Mouse (Mus musculus) lung, postnatal 0 days (tissue): ENCODE data around the gene Trim50. TPM values are rescaled to one million over a fixed set of nuclear protein-coding genes. Genes with fewer than 3 reads are reported as not detected.

ENCODE experiments used
- ATAC-seq: fragments of 200-750 bp; cut with Nextera tagmentation; 2 replicates; pipeline ENCODE4 v1.8.0; 2017; ENCODE audit warnings: moderate library complexity
- DNase-seq: peaks from one replicate; pipeline ENCODE4 v3.0.0-alpha.2; 2016; ENCODE audit warnings: low spot score
- H3K27ac ChIP-seq: fragments of 300-500 bp; sonication (generic); 2 replicates; pipeline ENCODE4 v1.5.1; 2014; ENCODE audit warnings: antibody characterized with exemption, mild to moderate bottlenecking, low read length, mixed read lengths
- H3K27me3 ChIP-seq: fragments of 300-500 bp; sonication (generic); replicated peaks from 2 replicates; pipeline ENCODE4 v1.6.1; 2014; ENCODE audit warnings: low read length, mixed read lengths; ENCODE audit not compliant: insufficient read depth
- H3K36me3 ChIP-seq: fragments of 300-500 bp; sonication (generic); 2 replicates; pipeline ENCODE4 v1.6.1; 2014; ENCODE audit warnings: low read length, mixed read lengths; ENCODE audit not compliant: insufficient read depth
- H3K4me1 ChIP-seq: fragments of 300-500 bp; sonication (generic); 2 replicates; pipeline ENCODE4 v1.6.1; 2014; ENCODE audit warnings: antibody characterized with exemption, low read depth, low read length, mixed read lengths; ENCODE audit not compliant: insufficient read depth
- H3K4me2 ChIP-seq: fragments of 300-500 bp; sonication (generic); replicated peaks from 2 replicates; pipeline ENCODE4 v1.6.1; 2014; ENCODE audit warnings: low read depth, mild to moderate bottlenecking, low read length, moderate library complexity, mixed read lengths
- H3K4me3 ChIP-seq: fragments of 300-500 bp; sonication (generic); 2 replicates; pipeline ENCODE4 v1.5.1; 2014; ENCODE audit warnings: low read depth, low read length
- H3K9ac ChIP-seq: fragments of 300-500 bp; sonication (generic); replicated peaks from 2 replicates; pipeline ENCODE4 v1.6.1; 2014; ENCODE audit warnings: low read depth, mild to moderate bottlenecking
- H3K9me3 ChIP-seq: fragments of 300-500 bp; sonication (generic); 2 replicates; pipeline ENCODE4 v1.6.1; 2016; ENCODE audit warnings: low read length, mixed read lengths
- CTCF ChIP-seq: IDR thresholded peaks from 2 replicates; pipeline ENCODE4 v1.5.1; 2016; ENCODE audit warnings: antibody characterized with exemption, mild to moderate bottlenecking
- EP300 ChIP-seq: IDR thresholded peaks from 2 replicates; pipeline ENCODE4 v1.6.1; 2016; ENCODE audit warnings: antibody characterized with exemption, mild to moderate bottlenecking, control low read depth
- WGBS: fragments of 180-500 bp; shearing (Covaris S2); extraction: QIAGEN DNeasy Blood & Tissue Kit; methylation state at CpG from one replicate; pipeline ENCODE4 v1.1.7; 2014; 5-methylcytosine and 5-hydroxymethylcytosine counted together
- polyA plus RNA-seq: library from polyadenylated mRNA; unstranded; fragments of >200 nt; fragmentation: Nextera tagmentation; extraction: Ambion mirVana; gene quantifications from 2 replicates; pipeline ENCODE4 v1.2.1, GENCODE M21; 2015

Trim50 gene
- polyA plus RNA-seq, 1 experiment from 2014 or later: not detected

DNA sequence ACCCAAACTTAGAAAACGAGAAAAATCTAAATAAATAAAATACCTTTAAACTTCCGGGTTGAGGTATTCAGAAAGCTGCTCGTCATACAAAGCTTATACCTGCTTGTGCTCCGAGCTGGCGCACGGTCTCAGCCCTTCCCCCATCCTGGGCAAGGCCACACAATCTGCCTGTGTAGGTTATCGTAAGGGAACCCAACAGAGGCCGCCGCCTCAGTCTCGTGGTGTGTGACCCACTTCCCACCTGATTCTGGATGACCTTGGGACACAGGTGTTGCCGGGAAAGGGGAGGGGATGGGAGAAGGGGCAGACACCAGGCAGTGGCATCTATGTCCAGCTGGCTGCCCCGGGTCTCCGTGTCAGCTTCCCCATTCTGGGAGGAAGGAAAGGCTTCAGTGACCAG, 1.5 kb upstream of the Trim50 start:
- Histone ChIP-seq H3K4me2 (no peak overlapping the region), H3K27ac (no peak overlapping the region), H3K4me3 (no peak overlapping the region), H3K9me3 (no peaks in the 10 kb centered on the region), H3K27me3 (no peaks in the 10 kb centered on the region), H3K4me1 (no peaks in the 10 kb centered on the region), H3K36me3 (no peaks in the 10 kb centered on the region), H3K9ac (no peak overlapping the region)
- TF ChIP-seq EP300 (no peak), CTCF (no peak)
- WGBS: 77% methylated on average over 13 of the region's 13 CpGs
- ATAC-seq: no peak
- no peak for DNase-seq

DNA sequence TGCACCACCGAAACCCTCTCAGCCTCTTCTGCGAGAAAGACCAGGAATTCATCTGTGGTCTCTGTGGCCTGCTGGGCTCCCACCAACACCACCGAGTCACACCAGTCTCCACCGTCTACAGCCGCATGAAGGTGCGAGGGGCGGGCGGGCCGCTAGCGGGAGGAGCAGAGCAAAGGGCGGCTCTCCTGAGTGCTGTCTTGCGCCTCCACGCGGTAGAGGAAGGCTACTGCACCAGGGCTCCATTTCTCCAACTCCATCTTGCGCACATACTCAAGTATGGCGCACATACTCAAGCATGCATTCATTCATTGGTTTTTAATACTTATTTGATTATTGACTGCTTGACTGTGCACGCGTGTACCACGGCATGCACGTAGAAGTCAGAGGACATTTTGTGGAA, 469 bp downstream of the Trim50 start:
- Histone ChIP-seq H3K27me3 (no peaks in the 10 kb centered on the region), H3K9me3 (no peaks in the 10 kb centered on the region), H3K9ac (no peak overlapping the region), H3K4me1 (no peaks in the 10 kb centered on the region), H3K4me2 (no peak overlapping the region), H3K27ac (no peak overlapping the region), H3K4me3 (no peak overlapping the region), H3K36me3 (no peaks in the 10 kb centered on the region)
- 16% methylated on average over 20 of the region's 20 CpGs for WGBS
- TF ChIP-seq EP300 (no peak), CTCF (peak; percentile 53)
- ATAC-seq: no peak
- DNase-seq: no peak

DNA sequence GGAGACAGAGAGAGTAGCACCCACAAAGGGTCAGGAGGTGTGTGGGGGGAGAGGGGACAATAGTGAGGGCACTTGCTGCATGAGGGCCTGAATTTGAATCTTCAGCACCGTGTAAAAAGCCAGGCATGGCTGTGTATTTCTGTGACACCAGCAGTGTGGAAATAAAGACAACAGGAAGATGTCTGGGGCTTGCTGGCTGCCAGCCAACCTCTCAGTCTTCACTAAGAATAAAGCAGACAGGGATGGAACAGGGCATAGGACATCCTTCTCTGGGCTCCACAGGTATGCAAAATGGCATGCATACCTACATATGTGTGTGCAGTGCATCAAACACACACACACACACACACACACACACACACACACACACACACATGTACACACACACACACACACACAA, 3.0 kb downstream of the Trim50 start:
- no peak for TF ChIP-seq CTCF
- no peak for TF ChIP-seq EP300
- no peak for ATAC-seq
- no peaks in the 10 kb centered on the region for H3K27me3 ChIP-seq
- no peaks in the 10 kb centered on the region for H3K4me1 ChIP-seq
- H3K36me3 ChIP-seq: no peaks in the 10 kb centered on the region
- H3K9me3 ChIP-seq: no peaks in the 10 kb centered on the region
- no peak overlapping the region for H3K27ac ChIP-seq
- no peak overlapping the region for H3K9ac ChIP-seq
- 20% methylated on average over 1 of the region's 1 CpGs for WGBS
- H3K4me3 ChIP-seq: no peak overlapping the region
- H3K4me2 ChIP-seq: no peak overlapping the region
- no peak for DNase-seq

DNA sequence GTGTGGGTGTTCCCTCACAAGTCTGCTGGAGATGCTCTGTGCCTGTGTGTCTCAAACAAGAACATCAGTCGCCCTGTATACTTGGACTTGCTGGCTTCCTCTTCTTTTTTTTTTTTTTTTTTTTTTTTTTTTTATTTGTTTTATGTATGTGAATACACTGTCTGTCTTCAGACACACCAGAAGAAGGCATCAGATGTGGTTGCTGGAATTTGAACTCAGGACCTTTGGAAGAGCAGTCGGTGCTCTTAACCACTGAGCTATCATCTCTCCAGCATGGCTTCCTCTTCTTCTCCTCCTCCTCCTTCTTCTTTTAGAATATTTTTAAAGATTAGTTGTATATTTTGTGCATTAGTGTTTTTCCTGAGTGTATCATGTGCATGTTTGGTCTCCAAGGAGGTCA, 4.5 kb downstream of the Trim50 start:
- Histone ChIP-seq H3K36me3 (no peaks in the 10 kb centered on the region), H3K27me3 (no peaks in the 10 kb centered on the region), H3K9ac (no peak overlapping the region), H3K4me1 (no peaks in the 10 kb centered on the region), H3K27ac (no peak overlapping the region), H3K4me3 (no peak overlapping the region), H3K4me2 (no peak overlapping the region), H3K9me3 (no peaks in the 10 kb centered on the region)
- no peak for DNase-seq
- no peak for TF ChIP-seq EP300
- no peak for TF ChIP-seq CTCF
- no peak for ATAC-seq
- whole genome bisulfite sequencing: 71% methylated on average over 2 of the region's 2 CpGs

DNA sequence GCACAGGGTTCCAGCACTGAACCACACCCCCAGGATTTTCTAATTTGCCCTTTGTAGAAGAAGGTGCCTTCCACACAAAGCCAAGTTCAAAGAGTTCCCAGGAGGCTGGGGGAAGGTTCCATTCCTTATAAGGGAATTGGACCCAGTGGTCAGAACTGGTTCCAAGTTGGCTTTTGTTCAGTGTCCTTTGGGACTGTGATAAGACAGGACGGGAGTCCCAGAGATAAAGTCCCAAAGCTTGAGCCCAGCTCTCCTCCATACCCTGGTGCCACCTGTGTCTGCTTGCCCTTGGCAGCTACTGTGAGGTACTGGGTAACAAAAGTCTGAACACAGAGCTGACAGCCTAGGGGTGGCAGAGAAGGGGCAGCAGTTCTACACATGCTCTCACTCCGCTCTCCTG, 6.7 kb downstream of the Trim50 start:
- H3K9ac ChIP-seq: no peak overlapping the region
- 83% methylated on average over 2 of the region's 2 CpGs for WGBS
- no peaks in the 10 kb centered on the region for H3K36me3 ChIP-seq

DNA sequence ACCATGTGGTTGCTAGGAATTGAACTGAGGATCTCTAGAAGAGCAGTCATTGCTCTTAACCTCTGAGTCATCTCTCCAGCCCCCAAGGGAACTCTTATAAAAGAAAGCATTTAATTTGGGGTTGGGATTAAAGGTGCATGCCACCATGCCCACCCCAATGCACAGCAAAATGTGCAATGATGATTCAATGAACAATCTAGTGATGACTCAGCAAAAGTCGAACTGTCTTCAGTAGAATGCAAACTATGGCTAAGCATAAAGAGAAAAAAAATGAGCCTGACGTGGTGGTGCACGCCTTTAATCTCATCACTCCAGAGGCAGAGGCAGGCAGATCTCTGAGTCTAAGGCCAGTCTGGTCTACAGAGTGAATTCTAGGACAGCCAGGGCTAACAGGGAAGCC, 9.5 kb downstream of the Trim50 start:
- Histone ChIP-seq H3K9ac (no peak overlapping the region), H3K4me1 (no peaks in the 10 kb centered on the region), H3K4me2 (no peak overlapping the region), H3K4me3 (no peak overlapping the region), H3K36me3 (no peaks in the 10 kb centered on the region), H3K9me3 (no peaks in the 10 kb centered on the region), H3K27ac (no peak overlapping the region), H3K27me3 (no peaks in the 10 kb centered on the region)
- DNase-seq: no peak
- WGBS: 77% methylated on average over 3 of the region's 3 CpGs
- ATAC-seq: no peak
- TF ChIP-seq CTCF (no peak), EP300 (no peak)

More for the DNA sequence above, 6.7 kb downstream of the Trim50 start:
- no peak for ATAC-seq
- Histone ChIP-seq H3K4me1 (no peaks in the 10 kb centered on the region), H3K4me3 (no peak overlapping the region), H3K27me3 (no peaks in the 10 kb centered on the region), H3K9me3 (no peaks in the 10 kb centered on the region), H3K4me2 (no peak overlapping the region), H3K27ac (no peak overlapping the region)
- no peak for TF ChIP-seq CTCF
- no peak for TF ChIP-seq EP300
- DNase-seq: no peak

DNA sequence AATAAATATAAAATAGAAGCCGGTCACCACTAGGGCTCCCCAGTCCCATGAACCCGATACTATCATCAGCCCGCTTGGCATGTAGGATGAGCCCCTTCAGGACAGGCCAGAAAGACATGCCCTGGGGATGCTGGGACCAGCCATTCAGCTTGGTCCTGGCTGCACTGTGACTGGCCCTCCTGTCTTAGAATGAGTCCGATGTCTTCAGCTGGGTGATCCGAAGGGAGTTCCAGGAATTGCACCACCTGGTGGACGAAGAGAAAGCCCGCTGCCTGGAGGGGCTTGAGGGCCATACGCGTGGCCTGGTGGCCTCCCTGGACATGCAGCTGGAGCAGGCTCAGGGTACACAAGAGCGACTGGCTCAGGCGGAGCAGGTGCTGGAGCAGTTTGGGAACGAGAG, 10.4 kb downstream of the Trim50 start:
- H3K36me3 ChIP-seq: no peaks in the 10 kb centered on the region
- WGBS: 28% methylated on average over 12 of the region's 12 CpGs
- H3K9ac ChIP-seq: no peak overlapping the region
- no peaks in the 10 kb centered on the region for H3K4me1 ChIP-seq
- H3K27ac ChIP-seq: no peak overlapping the region
- no peak overlapping the region for H3K4me3 ChIP-seq
- no peaks in the 10 kb centered on the region for H3K9me3 ChIP-seq
- no peak overlapping the region for H3K4me2 ChIP-seq
- H3K27me3 ChIP-seq: no peaks in the 10 kb centered on the region
- DNase-seq (peak; percentile 63), ATAC-seq (peak; percentile 62)
- TF ChIP-seq EP300 (no peak), CTCF (peak; percentile 82)
